Mouse (Mus musculus): ENCODE measurements around the gene Egfem1.

DNA sequence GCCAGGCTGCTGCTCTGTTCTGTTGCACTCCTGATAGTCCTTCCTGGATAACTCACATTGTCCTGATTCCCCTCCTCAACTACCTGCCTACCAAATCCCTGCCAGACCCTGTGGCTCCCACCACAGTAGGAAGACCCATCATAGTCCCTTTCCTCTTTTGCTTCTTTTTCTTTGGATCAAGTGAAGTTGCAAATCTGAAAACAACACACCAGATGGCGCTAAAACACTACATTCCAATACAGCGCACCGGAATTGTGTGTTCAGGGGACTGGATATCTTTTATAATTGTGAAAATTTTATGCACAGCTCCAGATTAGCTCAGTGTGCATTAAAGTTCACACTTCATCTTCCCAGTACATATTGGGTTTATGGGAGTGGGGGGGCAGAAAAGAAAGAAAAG lies 45.7 kb upstream of the Egfem1 start:
- TF ChIP-seq POLR2A (IDR thresholded peaks at IDR 0.05; ENCODE audit: extremely low read depth, insufficient read depth, low read length) (no peak), CTCF (IDR thresholded peaks at IDR 0.05; ENCODE audit: low read depth, low read length) (peak; percentile 28; the same call in 1 of the 2 replicates)

Measured in liver, adult 2 months (tissue).